Mouse (Mus musculus) megakaryocyte, embryonic 14.5 days (primary cell): ENCODE measurements at regions not wholly inside any gene's neighbourhood (a gene's known extent, or its start where the extent isn't known, plus 50 kb on each side); places are given as distances from the start of the nearest gene placed in this dataset.

Source experiments
- FLI1 ChIP-seq: IDR thresholded peaks from 2 replicates; pipeline ENCODE4 v1.6.1; 2012; ENCODE audit warnings: low read length, inconsistent platforms, mixed read lengths
- GATA1 ChIP-seq: IDR thresholded peaks from 3 replicates; pipeline ENCODE4 v1.6.1; 2012; ENCODE audit warnings: mixed read lengths, low read length, inconsistent platforms, borderline replicate concordance

- no peak for TF ChIP-seq GATA1
- TF ChIP-seq FLI1: no peak
Measured at GRCm38 (mm10) chr1:55820866-55821500, 415.3 kb downstream of the Plcl1 start.
